Mouse (Mus musculus): Measurements from ENCODE around the gene Cwc27.

DNA sequence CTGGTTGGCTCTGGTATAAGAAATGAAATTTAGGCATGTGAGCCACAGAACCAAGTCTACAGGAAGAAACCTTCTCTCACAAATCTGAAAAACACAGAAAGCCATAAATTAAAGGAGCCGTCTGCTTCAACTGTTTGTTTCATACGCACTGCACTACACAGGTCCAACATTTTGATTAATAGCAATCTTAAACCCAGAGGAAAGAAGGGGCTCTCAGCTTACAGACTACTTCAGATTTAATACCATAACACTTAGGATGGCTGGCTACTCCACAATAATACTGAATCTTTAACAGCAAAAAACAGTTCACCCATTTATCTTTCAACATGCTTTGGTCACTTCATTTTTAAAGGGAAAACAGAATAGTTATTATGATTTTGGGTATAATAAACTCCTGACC, 182.2 kb downstream of the Cwc27 start:
- TF ChIP-seq CTCF (IDR thresholded peaks at IDR 0.05; ENCODE audit: low read depth) = no peak
- TF ChIP-seq EP300 (optimal IDR thresholded peaks at IDR 0.05) = no peak

Data from stomach, postnatal 0 days (tissue).